Mouse (Mus musculus) forebrain, embryonic 10.5 days (tissue): ENCODE data around the gene Ptgfrn. TPM values are rescaled to one million over a fixed set of nuclear protein-coding genes. Genes with fewer than 3 reads are reported as not detected.

Source experiments
- DNase-seq: peaks from one replicate; pipeline ENCODE4 v3.0.0-alpha.2; 2017; ENCODE audit warnings: low spot score; ENCODE audit errors: extremely low spot score
- H3K27ac ChIP-seq: fragments of 300-500 bp; sonication (generic); 2 replicates; pipeline ENCODE4 v1.5.1; 2016; ENCODE audit warnings: mild to moderate bottlenecking
- H3K27me3 ChIP-seq: fragments of 300-500 bp; sonication (generic); 2 replicates; pipeline ENCODE4 v1.6.1; 2016; ENCODE audit warnings: mild to moderate bottlenecking; ENCODE audit not compliant: poor library complexity, severe bottlenecking
- H3K36me3 ChIP-seq: fragments of 300-500 bp; sonication (generic); replicated peaks from 2 replicates; pipeline ENCODE4 v1.6.1; 2016; ENCODE audit warnings: mild to moderate bottlenecking, moderate library complexity
- H3K4me1 ChIP-seq: fragments of 300-500 bp; sonication (generic); 2 replicates; pipeline ENCODE4 v1.6.1; 2016
- H3K4me3 ChIP-seq: fragments of 300-500 bp; sonication (generic); 2 replicates; pipeline ENCODE4 v1.5.1; 2016; ENCODE audit warnings: mild to moderate bottlenecking, moderate library complexity
- H3K9me3 ChIP-seq: fragments of 300-500 bp; sonication (generic); 2 replicates; pipeline ENCODE4 v1.6.1; 2016; ENCODE audit warnings: mild to moderate bottlenecking, moderate library complexity
- WGBS: fragments of 180-500 bp; shearing (Covaris S2); methylation state at CpG from one replicate; pipeline ENCODE4 v1.1.7; 2016; 5-methylcytosine and 5-hydroxymethylcytosine counted together
- polyA plus RNA-seq: library from polyadenylated mRNA; unstranded; fragments of >200 nt; fragmentation: Nextera tagmentation; extraction: Ambion mirVana; gene quantifications from 2 replicates; pipeline ENCODE4 v1.2.1, GENCODE M21; 2016

Gene Ptgfrn
- polyA plus RNA-seq, 1 experiment from 2014 or later = 3.3 TPM

DNA sequence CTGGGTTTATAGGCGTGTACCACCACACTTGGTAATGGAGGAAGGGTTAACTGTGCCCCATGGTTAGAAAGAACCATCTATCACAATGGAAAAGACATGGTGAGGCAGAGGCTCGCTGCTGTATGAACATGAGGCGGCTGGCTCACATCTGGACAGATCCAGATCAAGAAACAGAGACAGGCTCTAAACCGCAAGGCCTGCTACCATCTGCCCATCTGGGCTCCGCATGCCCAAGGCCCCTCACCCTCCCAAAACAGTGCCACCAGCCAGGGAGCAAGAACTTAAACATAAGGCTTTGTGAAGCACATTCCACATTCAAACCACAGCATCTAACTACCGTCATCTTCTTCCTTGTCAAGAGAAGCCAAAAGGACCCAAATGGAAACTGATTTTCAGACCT, 22.9 kb upstream of the Ptgfrn start:
- Histone ChIP-seq H3K27ac (no peak overlapping the region), H3K4me1 (peaks cover 34% of the 10 kb centered on the region), H3K4me3 (no peak overlapping the region), H3K27me3 (peaks cover 3% of the 10 kb centered on the region; the same call in 1 of the 2 replicates), H3K9me3 (no peaks in the 10 kb centered on the region), H3K36me3 (no peaks in the 10 kb centered on the region)
- 92% methylated on average over 6 of the region's 6 CpGs for WGBS
- no peak for DNase-seq

GRCm38 (mm10) chr3:101131772-101132171, 21.7 kb upstream of the Ptgfrn start:
- Histone ChIP-seq H3K4me3 (no peak overlapping the region), H3K9me3 (no peaks in the 10 kb centered on the region), H3K4me1 (peaks cover 30% of the 10 kb centered on the region), H3K27ac (no peak overlapping the region), H3K27me3 (peaks cover 3% of the 10 kb centered on the region; the same call in 1 of the 2 replicates), H3K36me3 (no peaks in the 10 kb centered on the region)
- no peak for DNase-seq
- WGBS = 93% methylated on average over 5 of the region's 5 CpGs

DNA sequence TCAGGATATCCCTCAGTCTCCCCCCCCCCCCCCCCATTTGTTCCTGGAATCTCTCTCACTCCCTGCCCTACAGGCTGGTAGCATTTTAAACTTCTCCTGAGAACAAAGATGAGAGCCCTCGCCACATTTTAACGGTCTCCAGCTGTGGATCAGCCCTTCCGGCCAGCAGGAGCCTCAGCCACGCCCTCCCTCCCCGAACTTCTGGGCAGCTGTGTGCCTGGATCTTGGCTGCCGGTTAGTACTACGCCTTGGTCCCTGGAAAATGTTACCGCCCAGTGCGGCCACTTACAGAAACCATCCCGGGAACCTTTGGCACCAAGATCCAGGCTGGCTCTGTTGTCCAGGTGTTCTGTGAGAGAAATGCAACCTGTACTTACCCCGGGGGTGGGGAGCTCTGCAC, 20.4 kb upstream of the Ptgfrn start:
- DNase-seq = peak; percentile 58
- Histone ChIP-seq H3K27ac (peak overlapping the region; percentile 78), H3K4me1 (peaks cover 18% of the 10 kb centered on the region), H3K27me3 (peaks cover 3% of the 10 kb centered on the region; the same call in 1 of the 2 replicates), H3K36me3 (no peaks in the 10 kb centered on the region), H3K9me3 (no peaks in the 10 kb centered on the region), H3K4me3 (peak overlapping the region; percentile 38)
- 3% methylated on average over 11 of the region's 11 CpGs for WGBS

DNA sequence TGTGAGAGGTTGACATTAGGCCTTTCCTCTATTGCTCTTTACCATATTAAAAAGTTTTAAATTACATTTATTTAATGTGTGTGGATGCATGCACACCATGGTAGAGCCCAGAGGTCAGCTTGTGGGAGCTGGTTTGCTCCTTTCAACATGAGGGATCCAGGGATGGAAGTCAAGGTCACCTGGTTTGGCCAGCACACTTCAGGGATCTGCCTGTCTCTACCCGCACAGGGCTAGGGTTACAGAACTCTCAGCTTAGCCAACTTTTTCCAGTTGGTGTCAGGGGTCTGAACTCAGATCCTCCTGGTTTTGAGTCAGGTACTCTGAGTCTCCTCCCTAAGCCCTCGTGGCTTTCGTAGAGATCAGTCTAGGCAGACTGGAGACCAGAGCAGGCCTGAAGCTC, 19.5 kb upstream of the Ptgfrn start:
- H3K36me3 ChIP-seq = no peaks in the 10 kb centered on the region
- 82% methylated on average over 3 of the region's 3 CpGs for WGBS
- peaks cover 3% of the 10 kb centered on the region; the same call in 1 of the 2 replicates for H3K27me3 ChIP-seq
- no peak for DNase-seq
- H3K9me3 ChIP-seq = no peaks in the 10 kb centered on the region
- H3K4me1 ChIP-seq = peaks cover 18% of the 10 kb centered on the region
- H3K27ac ChIP-seq = peak overlapping the region; percentile 60
- H3K4me3 ChIP-seq = no peak overlapping the region

- no peak overlapping the region for H3K4me3 ChIP-seq
- H3K27me3 ChIP-seq = peaks cover 3% of the 10 kb centered on the region; the same call in 1 of the 2 replicates
- no peak overlapping the region for H3K27ac ChIP-seq
Observed at GRCm38 (mm10) chr3:101129090-101129489, 19.0 kb upstream of the Ptgfrn start.

GRCm38 (mm10) chr3:101127766-101128165, 17.7 kb upstream of the Ptgfrn start:
- 88% methylated on average over 2 of the region's 2 CpGs for WGBS
- Histone ChIP-seq H3K27ac (no peak overlapping the region), H3K9me3 (no peaks in the 10 kb centered on the region), H3K4me3 (no peak overlapping the region), H3K4me1 (peaks cover 13% of the 10 kb centered on the region), H3K27me3 (peaks cover 3% of the 10 kb centered on the region; the same call in 1 of the 2 replicates), H3K36me3 (no peaks in the 10 kb centered on the region)
- DNase-seq = no peak

More at GRCm38 (mm10) chr3:101129090-101129489, 19.0 kb upstream of the Ptgfrn start:
- H3K36me3 ChIP-seq = no peaks in the 10 kb centered on the region
- H3K4me1 ChIP-seq = peaks cover 18% of the 10 kb centered on the region
- DNase-seq = no peak
- no peaks in the 10 kb centered on the region for H3K9me3 ChIP-seq

DNA sequence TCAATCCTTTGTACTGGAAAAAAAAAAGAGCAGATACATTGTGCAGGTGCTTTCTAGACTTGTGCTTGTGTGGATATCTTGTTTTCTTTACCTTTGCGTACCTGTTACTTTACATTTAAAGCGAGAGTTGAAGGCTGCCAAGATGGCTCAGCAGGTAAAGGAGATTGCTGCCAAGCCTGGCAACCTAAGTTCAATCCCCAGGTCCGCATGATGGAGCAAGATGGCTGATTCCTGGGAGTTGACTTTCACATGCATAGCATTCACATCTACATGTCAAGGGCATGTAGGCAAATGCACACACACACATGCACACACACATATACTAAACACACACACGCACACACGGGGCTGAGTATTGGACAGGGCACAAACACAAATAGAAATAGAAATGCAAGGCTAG, 14.6 kb upstream of the Ptgfrn start:
- WGBS = 96% methylated on average over 5 of the region's 5 CpGs
- no peak overlapping the region for H3K27ac ChIP-seq
- no peak for DNase-seq
- peaks cover 3% of the 10 kb centered on the region; the same call in 1 of the 2 replicates for H3K27me3 ChIP-seq
- no peaks in the 10 kb centered on the region for H3K9me3 ChIP-seq
- no peak overlapping the region for H3K4me3 ChIP-seq
- H3K36me3 ChIP-seq = no peaks in the 10 kb centered on the region
- no peaks in the 10 kb centered on the region; the same call in 1 of the 2 replicates for H3K4me1 ChIP-seq

DNA sequence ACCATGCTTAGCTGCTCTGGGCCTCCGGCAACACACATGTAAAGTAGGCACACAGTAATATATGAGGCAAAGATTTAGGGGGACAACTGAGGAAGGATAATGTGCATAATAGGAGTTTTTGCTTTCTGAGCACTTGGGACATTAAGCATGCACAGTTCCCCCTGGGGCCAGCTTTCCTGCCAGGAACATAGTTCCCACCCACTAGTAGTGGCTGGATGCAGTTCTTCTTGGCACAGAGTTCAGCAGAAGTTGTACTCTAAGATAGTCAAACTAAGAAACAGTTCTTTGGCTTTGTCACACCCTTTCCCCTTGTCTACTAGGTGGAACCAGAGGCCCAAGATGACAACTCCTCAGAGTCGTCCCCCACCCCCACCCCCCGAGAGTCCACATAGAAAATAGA, 12.4 kb upstream of the Ptgfrn start:
- Histone ChIP-seq H3K4me3 (no peak overlapping the region), H3K9me3 (no peaks in the 10 kb centered on the region; the same call in 1 of the 2 replicates), H3K27ac (no peak overlapping the region), H3K27me3 (no peaks in the 10 kb centered on the region), H3K4me1 (no peaks in the 10 kb centered on the region), H3K36me3 (no peaks in the 10 kb centered on the region)
- no peak for DNase-seq
- 82% methylated on average over 3 of the region's 3 CpGs for WGBS

GRCm38 (mm10) chr3:101117774-101118173, 7.7 kb upstream of the Ptgfrn start:
- no peak overlapping the region for H3K4me3 ChIP-seq
- H3K36me3 ChIP-seq = no peaks in the 10 kb centered on the region
- DNase-seq = no peak
- no peak overlapping the region for H3K27ac ChIP-seq
- H3K4me1 ChIP-seq = peaks cover 12% of the 10 kb centered on the region
- 94% methylated on average over 11 of the region's 11 CpGs for WGBS
- H3K9me3 ChIP-seq = no peaks in the 10 kb centered on the region; the same call in 1 of the 2 replicates
- no peaks in the 10 kb centered on the region; the same call in 1 of the 2 replicates for H3K27me3 ChIP-seq

DNA sequence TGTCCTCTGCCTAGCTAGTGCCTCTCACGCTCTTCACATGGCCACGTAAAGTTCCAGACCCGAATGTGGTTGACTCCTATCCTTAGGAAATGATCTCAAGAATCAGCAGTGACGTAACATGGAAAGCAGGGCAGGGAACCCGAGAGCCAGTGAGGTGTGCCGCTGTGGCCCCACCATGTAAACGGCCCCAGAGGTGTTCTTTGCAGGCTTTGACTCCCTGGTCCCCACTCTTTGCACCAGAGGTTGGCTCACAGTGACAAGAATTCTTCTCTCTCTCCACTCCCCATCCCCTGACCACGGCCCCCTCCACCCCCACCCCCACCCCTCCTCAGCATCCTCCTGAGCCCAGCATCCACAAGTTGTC, 7.3 kb upstream of the Ptgfrn start:
- Histone ChIP-seq H3K4me3 (no peak overlapping the region), H3K27ac (peak overlapping the region; percentile 74; the same call in 1 of the 2 replicates), H3K9me3 (no peaks in the 10 kb centered on the region; the same call in 1 of the 2 replicates), H3K27me3 (no peaks in the 10 kb centered on the region; the same call in 1 of the 2 replicates), H3K4me1 (peaks cover 16% of the 10 kb centered on the region), H3K36me3 (no peaks in the 10 kb centered on the region)
- no peak for DNase-seq
- WGBS = 87% methylated on average over 8 of the region's 8 CpGs

GRCm38 (mm10) chr3:101116431-101117385, 6.6 kb upstream of the Ptgfrn start:
- H3K27ac ChIP-seq = peak overlapping the region; percentile 74
- no peaks in the 10 kb centered on the region for H3K36me3 ChIP-seq
- peaks cover 23% of the 10 kb centered on the region for H3K4me1 ChIP-seq
- DNase-seq = no peak
- H3K27me3 ChIP-seq = peaks cover 6% of the 10 kb centered on the region
- 64% methylated on average over 25 of the region's 25 CpGs for WGBS
- no peaks in the 10 kb centered on the region; the same call in 1 of the 2 replicates for H3K9me3 ChIP-seq
- H3K4me3 ChIP-seq = no peak overlapping the region

GRCm38 (mm10) chr3:101112518-101112894, 2.4 kb upstream of the Ptgfrn start:
- 73% methylated on average over 5 of the region's 5 CpGs for WGBS
- no peaks in the 10 kb centered on the region for H3K9me3 ChIP-seq
- no peak for DNase-seq
- no peak overlapping the region for H3K4me3 ChIP-seq
- H3K27ac ChIP-seq = no peak overlapping the region
- H3K27me3 ChIP-seq = peaks cover 22% of the 10 kb centered on the region
- H3K4me1 ChIP-seq = peaks cover 62% of the 10 kb centered on the region
- H3K36me3 ChIP-seq = no peaks in the 10 kb centered on the region
